Mouse (Mus musculus): ENCODE results near the gene Tagln3. TPM values are rescaled to one million over a fixed set of nuclear protein-coding genes. Genes with fewer than 3 reads are reported as not detected.

The Tagln3 gene
- polyA plus RNA-seq (2017; shearing (Covaris generic)): 1 to 10 TPM in 1 of 3 experiments, under 1 TPM in 1, not detected in 1; 0.55 to 1.1 TPM

DNA sequence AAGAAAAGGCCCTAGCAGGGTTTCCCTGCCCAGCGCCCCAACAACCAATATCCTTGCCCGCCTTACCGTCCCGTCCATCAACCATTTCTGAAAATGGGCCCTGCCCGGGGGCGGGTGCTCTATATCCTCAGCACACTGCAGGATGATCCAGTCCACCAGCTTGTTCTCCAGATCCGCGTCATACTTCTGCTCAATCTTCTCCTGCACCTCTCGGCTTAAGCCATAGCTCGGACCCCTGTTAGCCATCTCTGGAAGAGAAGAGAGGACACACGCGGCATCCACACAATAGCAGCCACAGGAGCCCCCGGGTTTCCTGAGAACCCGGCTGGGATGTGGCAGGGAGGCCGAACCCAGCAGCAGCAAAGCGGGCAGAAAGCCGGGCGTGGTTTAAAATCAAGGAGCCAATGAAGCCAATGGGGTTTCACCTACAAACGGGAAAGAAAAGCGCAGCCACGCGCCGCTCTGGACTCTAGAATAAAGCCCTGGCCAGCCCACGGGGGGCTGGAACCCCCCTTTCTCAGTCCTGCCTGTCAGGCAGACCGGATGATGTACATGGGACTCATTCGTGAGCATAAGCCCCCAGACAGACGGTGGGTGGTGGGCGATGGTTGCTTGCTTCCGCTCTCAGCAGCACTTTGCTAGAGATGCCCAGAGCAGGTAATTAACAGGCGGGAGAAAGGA is at the start of gene Tagln3:
Tagln3 (minus strand) TSS at position 548 of the 681 bp plus-strand sequence.
- ATAC-seq: peak; percentile 65

DNA sequence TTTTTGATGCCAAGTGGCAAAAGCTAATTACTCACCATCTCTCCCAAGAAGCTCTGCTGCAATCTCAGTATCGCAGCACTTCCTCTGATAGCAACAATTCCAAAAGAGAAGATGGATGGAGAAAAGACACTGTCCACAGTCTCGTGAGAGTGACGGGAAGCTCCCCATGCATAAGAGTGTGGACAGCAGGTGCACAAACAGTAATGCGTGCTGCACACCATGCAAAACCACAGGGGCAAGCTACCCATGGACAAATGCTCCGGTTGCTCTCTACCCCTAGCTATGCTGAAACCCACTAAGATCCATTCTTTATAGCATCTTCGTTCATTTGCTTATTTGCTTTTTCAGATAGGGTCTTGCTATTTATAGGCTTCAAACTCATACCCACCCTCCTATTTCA is 46.5 kb upstream of the Tagln3 start:
- no peak for ATAC-seq

DNA sequence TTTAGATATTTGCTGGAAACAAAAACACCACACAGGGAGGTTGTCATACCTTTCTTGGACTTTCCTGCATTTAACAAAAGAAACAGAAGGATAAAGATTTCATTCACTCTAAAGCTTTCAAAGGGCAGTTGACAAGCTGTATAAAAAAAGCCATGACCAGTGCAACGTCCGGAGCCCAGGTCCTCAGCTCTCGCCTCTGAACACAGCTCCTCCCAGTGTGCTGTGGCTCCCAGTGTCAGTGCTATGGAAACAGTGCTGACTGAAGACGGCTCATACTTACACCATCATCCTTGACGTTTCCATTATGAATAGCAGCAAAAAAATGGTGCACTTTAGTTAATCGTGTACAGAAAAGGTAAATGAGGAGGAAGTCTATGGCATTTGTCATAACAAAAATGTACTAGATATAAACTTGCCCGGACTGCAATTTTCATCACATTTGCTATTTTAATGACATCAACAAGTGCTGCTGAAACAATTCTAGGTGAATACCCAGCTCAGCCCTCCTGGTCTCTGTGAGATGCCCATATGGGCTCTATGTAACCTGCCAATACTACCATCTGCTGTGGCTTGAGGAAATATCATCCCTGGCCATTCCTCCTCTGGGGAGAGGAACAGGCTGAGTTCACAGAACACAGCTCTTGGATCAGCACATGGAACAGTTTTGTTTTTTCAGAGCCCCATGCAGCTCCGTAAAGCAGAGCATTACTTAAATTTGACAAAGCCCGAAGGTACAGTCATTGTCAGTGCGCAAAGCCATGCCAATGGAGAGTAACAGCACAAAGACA is 43.6 kb upstream of the Tagln3 start:
- no peak for ATAC-seq

DNA sequence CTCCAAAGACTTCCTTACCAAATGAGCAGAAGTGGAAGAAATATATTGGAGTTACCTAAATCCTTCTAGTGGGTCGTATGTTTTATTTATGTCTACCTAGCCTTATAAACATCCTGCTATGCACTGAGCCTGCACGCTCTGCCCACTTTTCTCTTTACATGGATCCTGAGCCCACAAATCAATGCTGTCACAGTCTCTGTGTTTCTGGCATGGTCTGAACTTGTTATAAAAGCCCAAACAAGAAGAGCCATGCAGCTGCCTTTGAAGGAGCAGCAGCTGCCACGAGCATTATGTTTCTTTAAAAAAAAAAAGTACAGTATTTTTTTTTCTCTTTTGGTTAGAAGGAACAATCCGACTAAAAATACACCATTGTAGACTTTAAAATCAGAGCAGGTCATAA is 43.0 kb upstream of the Tagln3 start:
- no peak for ATAC-seq

DNA sequence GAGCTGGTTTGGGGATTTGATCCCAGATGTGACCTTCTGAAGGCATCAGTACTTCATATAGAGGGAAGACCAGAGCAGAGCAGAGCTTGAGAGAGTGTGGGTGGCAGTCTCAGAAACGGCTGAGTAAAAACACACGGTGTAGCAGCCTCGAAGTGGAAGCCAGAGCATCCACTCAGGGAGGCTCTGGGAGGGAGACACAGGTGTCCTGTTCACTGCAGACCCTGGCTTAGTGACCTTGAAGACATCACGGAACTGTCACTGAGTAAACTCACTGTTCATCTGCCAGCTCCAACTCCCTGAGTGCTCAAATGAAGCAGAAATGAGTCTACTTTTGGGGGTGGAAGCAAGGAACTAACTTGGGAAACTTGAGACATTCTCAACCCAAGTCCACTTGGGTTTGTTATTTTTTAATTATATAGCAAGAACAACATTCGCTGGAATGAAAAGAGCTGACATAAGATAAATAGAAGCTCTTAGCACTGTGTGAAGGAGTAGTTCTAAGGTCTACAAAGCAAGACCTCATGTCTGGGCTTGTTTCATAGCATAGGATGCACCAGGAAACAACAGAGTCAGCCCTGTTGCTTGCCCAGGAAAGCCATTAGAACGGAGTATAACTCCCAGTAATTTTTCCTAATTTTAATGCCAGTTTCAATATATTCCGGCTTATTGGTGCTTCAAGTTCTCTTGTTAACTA is 41.5 kb upstream of the Tagln3 start:
- ATAC-seq: no peak

DNA sequence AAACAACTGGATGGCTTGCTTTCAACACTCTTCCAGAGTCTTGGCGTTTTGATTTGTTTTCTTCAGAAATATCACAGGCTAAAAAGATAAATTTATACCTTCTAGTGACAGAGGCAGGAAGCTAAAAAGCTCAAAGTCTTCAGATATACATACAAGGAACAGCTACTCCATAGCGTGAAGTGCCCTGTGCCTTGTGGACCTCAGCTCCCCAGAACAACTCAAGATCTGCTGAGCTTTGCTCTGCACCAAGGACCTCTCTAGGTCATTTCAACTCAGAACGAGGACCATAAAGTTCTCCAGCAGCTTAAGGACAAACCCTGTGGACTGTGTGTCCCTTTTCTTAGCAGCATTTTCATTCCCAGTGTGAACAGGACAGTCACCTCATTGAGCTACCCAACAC is 40.7 kb upstream of the Tagln3 start:
- ATAC-seq: no peak

DNA sequence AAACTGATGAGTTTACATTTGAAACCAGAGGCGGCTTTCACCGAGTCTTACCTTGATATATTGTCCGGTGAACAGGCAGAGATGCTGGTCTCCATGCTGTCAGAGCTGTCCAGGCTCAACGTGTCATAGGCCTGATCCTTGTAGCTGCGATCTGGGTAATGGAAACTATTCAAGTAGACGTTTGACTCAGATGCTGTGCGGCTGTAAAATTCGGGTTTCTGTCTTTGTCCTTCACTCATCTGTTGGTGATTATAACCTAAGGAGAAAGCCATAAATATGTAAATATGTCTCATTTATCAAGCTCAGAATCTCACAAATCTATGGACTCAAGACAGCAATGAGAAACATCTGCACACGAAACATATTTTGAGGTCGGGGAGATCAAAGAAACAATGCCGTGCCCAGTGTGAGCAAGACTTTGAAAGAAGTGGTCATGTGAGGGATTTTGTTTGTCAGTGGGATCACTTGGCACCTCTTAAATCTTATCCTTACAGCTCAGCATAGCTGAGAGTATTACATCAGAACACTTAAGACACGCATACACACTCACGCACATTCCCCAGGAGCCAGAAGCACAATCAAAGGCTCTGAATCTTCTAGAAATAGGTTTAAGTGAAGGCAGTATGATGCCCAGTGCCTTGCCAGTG is 38.6 kb upstream of the Tagln3 start:
- no peak for ATAC-seq

DNA sequence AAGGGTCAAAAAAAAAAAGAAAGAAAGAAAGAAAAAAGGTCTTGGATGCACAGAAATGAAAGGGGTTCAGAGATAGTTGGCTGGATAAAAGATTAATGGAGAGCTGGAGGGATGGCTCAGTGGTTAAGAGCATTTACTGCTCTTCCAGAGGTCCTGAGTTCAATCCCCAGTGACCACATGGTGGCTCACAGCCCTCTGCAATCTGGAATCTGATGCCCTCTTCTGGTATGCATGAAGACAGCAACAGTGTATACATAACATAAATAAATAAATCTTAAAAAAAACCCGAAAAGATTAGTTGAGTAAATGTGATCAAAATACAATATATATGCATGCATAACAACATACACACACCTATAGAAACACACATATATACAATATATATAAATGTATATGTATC is 37.0 kb upstream of the Tagln3 start:
- ATAC-seq: no peak

DNA sequence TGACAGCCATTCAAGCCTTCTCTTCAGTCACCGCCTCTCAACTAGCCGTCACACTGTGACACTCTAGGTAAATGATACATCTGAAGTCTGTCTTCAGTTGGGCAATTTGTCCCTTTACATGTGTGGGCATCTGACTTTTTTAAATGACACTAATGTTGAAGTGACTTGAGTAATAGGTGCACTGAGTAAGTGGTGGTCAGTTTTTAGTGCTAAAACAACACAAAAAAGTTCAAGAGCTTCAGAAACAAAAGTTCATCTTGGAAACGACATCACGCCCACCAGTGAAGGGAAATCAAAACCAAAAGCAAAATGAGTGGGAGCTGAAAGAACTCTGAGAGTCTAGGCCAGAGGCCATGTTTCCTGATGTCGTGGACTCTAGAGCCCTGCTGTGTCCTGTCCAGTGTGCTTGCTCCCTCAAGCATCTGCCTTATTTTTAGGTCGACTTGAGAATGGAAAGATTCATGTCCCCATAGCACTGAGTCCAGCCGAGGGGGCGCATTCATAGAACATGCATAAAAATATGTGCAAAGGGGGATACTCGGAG is 34.4 kb upstream of the Tagln3 start:
- peak; percentile 53 for ATAC-seq

DNA sequence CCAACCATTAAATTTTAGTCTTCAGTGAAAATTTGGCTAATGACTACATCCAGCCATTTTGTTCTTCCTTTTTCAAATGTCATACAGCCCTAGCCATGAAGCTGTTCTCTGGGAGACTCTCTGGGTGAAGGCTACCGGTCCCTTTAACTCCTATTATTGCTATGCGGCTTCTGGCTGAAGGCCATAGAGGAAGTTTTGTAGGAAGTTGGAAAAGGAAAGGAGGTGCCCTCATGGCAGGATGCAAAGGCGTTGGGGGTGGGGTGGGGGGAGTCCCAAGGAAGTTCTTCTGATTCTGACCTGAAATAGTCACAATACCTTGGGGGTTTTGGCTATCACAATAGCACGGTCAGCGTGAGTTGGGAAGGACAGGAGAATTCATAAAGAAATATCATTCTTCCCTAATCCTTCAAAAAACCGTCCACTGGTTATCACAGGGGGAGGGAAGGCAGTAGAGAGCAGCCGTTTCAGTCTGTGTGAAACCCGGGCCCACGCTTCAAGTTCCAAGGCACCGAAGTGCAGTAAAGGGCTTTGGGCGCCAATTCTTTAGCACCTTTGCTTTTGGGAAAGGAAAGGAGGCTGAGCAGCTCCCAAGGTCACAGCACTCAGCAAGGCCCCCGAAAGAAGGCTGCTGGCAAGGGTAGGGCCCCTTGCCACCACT is 33.1 kb upstream of the Tagln3 start:
- ATAC-seq: peak; percentile 32

DNA sequence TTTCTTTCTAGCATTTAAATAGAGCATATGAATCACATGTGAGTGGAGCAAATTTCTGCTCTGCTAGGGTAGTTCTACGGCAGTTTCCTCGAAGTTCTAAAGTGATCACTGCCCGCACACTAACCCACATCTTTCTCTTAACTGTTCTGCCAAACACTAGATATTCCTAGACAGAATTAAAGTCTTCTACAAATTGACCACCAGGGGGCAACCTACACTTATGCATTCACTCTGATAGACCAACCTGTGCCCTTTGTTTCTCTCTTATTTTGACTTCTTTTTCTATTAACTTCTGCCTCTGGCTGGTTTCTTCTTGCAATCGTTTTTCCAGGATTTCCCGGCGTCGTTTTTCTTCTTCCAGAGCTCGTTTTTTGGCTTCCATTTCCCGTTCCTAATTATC is 32.4 kb upstream of the Tagln3 start:
- peak; percentile 91 for ATAC-seq

DNA sequence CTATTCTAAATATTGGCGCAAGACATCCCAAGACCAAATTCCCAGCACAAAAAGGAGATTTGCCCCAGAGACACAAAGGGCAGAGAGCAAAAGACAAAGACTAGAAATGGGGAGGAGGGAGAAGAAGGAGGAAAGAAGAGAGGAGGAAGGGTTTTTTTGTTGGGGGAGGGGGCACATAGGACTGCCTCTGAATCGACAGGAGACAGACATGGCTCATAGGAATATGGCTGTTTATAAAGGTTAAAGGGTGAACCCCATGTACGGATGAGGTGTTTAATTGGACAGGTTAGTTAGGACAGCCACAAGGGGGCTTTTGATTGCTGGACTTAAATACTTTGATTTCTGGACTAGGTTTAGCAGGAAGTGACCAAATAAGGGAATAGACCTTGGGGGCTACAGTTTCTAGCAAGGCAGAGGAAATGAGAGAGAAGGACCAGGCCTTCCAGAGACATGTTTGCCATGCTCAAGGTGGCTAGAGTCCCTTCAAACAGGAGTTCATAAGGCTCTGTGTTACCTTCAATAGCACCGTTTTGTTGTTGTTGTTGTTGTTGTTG is 19.3 kb upstream of the Tagln3 start:
- ATAC-seq: no peak

DNA sequence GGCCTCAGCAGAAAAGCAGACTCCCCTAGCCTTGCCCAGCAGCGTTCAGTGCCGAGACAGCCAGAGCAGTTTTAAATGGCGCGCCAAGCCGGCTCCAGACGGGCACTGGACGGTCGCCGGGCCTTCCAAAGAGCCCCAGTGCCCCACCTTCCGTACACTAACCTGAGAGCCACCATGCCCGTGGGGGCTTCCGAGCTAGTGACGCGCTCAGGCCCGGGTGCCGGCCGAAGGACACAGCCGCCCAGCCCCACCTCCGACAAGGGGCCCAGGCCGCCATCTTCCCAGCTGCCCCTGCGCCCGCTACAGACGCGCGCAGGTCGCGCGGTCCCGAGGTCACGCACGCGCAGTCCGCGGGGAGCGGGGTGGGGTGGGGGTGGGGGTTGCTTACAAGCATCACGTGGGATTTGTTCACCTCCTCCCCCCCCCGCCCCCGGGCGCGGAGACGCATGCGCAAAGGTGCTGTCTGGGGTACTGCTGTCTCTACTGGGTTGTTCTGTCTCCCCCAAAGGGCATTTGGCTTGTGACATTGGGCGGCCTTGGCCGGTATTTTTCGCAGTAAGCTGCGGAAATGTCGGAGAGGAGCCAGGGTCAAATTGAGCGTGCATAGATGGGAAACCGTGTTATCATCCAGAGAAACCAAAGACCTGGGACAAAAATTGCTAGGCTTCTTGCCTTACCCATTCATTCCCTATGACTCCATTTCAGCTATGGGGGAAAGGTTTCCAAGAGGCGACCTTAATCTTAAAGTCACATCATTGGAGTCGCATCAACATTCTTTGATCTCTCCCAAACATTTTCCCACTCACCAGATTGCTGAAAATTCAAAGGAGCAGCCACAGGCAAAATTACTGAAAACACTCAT is 18.4 kb upstream of the Tagln3 start, which contains the start of gene Abhd10:
Abhd10 (minus strand) TSS at position 341 of the 862 bp plus-strand sequence.
- peak; percentile 90 for ATAC-seq

DNA sequence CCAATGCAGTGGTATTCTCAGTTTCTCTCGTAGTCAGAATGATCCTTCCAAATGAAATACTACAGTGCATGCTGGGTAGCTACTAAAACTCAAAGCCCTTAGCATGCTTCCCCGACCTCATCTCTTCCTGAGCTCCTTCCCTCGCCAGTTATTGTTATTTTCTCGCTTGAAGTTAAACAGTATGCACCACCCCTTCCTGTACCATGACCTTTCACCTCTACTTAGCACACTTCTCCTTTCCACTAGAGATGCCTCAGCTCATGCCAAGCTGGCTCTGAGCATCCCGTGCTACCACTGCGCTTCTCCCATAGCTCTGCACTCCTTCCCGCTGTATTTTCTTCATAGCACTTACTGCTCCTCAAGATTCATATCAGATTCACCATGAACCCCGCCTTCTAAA is 13.5 kb upstream of the Tagln3 start:
- ATAC-seq: no peak

DNA sequence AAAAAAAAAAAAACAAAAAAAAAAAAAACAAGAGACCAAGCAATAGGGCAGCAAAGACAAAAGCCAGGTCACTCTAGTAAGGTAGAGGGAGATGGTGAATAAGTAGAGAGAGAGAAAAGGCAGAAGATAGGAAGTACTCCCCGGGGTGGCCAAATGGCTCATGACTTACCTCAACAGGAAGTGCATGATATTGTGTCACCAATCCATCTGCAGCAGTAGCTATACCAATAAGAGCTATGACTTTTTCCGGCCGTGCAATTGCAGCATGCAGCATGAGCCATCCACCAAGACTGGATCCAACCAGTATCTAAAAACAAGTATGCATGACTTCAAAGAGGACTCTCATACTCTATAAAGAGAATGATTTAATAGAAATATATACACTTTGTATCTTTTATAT is 12.3 kb upstream of the Tagln3 start:
- ATAC-seq: no peak

DNA sequence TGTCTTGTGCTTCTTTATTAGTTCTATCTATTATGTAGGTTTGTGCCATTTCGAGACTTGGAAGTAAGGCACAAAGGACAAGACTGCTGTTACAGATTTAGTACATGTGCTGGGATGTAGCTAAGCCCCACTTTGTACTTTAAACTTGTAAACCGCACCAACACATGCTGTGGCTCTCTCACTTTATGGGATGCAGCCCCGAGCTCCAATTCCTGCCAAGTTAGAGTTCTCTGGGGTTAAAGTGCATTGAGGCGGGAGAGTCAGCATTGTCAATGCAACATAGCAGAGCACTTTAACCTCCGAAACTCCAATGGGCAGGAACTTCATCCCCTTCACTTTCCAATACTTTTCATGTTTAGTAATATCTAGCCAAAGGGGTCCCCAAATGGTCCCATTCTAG is 4.8 kb upstream of the Tagln3 start:
- ATAC-seq: no peak

DNA sequence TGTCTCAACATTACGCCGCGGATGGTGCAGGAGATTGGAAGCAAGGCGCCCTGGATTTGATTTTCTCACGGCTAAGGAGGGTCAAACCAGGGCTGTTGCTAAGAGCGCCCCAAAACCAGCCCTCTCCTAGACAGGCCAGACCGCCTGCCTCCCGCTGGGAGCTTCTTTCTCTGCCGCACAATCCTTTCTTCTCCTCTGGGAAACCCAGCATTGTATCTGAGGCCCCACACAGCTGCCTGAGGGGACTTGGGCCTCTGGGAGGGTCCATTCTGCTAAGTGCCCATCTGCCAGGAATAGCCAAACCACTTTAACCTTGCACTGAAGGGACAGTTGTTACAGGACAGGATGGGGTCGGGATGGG is 314 bp upstream of the Tagln3 start:
- no peak for ATAC-seq

DNA sequence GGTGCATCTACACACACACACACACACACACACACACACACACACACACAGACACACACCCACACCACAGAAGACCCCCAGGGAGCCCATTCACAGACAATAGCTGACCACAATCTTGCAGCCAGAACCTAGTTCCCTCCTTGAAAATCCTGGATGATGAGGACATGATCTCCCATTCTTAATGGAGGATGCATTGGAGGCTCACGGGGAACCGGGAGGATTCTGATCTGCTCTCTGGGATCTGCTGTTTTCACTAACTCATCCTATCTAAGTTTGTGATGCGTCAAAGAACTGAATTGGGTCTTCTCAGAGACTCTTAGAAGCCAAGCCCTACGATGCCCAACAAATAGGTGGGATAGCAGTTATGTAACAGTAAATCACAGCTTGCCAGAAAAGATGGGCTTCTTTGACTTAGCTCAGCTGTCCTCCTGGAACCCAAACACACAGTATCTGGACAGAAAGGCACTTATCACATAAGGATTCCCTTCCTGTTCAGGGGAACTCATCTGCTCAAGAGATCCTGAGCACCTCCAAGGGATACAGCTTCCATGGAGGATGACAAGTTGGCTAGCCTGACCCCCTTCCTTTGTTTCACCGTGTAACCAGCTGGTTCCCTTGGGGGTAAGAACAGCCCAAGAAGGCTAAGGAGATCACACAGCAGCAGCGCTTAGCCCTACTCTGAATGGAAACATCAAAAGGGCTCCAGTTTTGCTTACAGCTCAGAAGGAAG is 1.1 kb downstream of the Tagln3 start:
- no peak for ATAC-seq

DNA sequence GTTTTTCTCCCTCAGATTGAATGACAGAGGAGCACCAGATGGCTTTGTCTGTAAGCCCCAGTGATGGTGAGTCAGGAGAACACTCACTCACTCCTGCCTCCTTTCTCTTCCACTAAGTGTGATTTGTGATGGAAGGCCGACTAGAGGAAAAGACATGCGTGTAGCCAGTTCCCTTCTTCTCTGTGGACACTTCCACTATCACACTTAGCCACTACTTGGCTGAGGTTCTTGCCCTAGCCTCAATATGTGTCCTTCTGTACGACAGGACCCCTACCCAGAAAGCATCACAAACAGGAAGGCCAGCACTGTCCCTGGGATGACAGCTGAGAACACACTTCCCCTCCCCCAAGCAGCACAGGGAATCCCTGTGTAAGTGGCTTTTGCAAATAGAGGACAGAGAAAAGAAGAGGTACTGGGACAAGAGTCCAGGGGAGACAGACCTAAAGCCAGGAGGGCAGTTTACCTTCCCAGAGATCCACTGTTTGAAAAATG is 1.9 kb downstream of the Tagln3 start:
- ATAC-seq: no peak

DNA sequence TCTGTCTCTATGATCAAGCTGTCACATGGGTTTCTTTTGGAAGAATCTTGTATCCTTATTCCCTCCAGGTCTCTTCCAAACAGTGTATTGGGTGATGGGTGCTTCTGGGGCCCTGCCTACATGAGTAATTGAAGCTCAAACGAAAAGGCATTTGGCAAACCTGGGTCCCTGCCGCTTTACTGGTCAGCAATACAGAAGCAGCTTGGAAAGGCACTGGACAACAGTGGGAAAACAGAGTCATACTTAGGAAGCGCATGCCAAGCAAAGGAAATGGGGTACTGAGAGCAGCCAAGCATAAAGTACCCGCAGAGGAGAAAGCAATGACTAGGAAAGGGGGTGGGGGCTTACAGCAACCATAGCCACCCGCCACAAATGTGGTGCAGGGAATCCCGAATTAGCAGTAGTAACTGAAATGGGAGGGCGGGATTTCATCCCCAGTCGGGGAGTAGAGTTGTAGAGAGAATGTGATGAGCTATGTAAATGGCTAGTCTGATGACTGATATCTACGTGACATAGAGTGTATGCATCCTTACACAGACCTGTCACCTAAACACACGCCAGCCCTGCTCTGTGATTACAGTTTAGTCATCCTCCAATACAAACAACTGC is 4.3 kb downstream of the Tagln3 start:
- ATAC-seq: no peak
